Mouse (Mus musculus) heart, embryonic 10.5 days (tissue): ENCODE measurements around the gene Efcab9. TPM values are rescaled to one million over a fixed set of nuclear protein-coding genes. Genes with fewer than 3 reads are reported as not detected.

Experiments
- DNase-seq: peaks from one replicate; pipeline ENCODE4 v3.0.0-alpha.2; 2017; ENCODE audit warnings: low spot score
- H3K27ac ChIP-seq: fragments of 300-500 bp; sonication (generic); 2 replicates; pipeline ENCODE4 v1.5.1; 2016; ENCODE audit warnings: mild to moderate bottlenecking
- H3K27me3 ChIP-seq: fragments of 300-500 bp; sonication (generic); 2 replicates; pipeline ENCODE4 v1.6.1; 2016; ENCODE audit warnings: mild to moderate bottlenecking; ENCODE audit not compliant: poor library complexity, insufficient read depth, severe bottlenecking
- H3K36me3 ChIP-seq: fragments of 300-500 bp; sonication (generic); 2 replicates; pipeline ENCODE4 v1.6.1; 2016; ENCODE audit warnings: mild to moderate bottlenecking, moderate library complexity
- H3K4me1 ChIP-seq: fragments of 300-500 bp; sonication (generic); 2 replicates; pipeline ENCODE4 v1.6.1; 2016; ENCODE audit warnings: mild to moderate bottlenecking
- H3K4me3 ChIP-seq: fragments of 300-500 bp; sonication (generic); 2 replicates; pipeline ENCODE4 v1.5.1; 2016; ENCODE audit warnings: mild to moderate bottlenecking, moderate library complexity
- H3K9me3 ChIP-seq: fragments of 300-500 bp; sonication (generic); 2 replicates; pipeline ENCODE4 v1.6.1; 2016; ENCODE audit warnings: mild to moderate bottlenecking, moderate library complexity
- WGBS: fragments of 180-500 bp; shearing (Covaris S2); methylation state at CpG from one replicate; pipeline ENCODE4 v1.1.7; 2016; 5-methylcytosine and 5-hydroxymethylcytosine counted together
- polyA plus RNA-seq: library from polyadenylated mRNA; unstranded; fragments of >200 nt; fragmentation: Nextera tagmentation; extraction: Ambion mirVana; gene quantifications from 2 replicates; pipeline ENCODE4 v1.2.1, GENCODE M21; 2016

Efcab9 gene
- polyA plus RNA-seq, result 0.36 TPM in 1 of 2 replicates, not detected in the other

DNA sequence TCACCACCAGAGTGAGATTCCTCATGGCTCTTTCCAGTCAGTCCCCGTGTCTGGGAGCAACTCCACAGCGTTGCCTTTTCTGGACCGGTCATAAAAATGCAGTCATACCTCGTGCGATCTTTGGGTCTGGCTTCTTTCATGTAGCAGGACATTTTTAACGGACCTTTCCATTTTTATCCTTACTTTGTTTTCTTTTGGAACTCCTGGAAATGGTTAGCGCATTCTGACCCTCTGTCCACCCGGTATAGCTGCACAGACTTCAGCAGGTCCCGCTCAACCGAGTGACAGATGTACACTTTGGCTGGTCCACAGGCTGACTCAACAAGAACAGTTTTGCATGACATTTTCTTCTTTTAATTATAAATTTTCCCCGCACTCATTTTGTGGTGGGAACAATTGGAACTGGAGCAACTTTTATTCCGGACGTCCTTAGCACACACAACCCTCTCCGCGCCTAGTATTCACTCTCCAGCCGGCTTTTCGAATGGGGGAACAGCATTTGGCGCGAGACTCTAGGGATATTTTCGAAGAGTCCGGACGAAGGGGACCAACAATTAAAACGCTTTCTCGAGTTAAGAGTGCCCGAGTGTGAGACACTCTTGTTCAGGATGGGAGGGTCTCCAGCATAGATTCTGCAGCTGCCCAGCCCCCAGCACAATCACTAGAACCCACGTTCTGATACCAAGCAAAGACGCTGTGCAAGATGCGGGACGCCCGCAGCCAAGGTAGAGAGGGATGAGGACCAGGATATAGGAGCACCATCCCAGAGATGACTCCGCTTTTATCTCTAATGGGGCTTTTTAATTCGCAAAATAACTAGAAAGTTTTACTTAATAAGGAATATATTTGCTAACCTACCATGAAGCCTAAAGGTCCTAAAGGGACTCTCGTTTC is at the start of gene Efcab9:
Gene Efcab9, minus strand, starts transcription at position 211 of the 894 bp plus-strand sequence.
- peak; percentile 80 for DNase-seq

DNA sequence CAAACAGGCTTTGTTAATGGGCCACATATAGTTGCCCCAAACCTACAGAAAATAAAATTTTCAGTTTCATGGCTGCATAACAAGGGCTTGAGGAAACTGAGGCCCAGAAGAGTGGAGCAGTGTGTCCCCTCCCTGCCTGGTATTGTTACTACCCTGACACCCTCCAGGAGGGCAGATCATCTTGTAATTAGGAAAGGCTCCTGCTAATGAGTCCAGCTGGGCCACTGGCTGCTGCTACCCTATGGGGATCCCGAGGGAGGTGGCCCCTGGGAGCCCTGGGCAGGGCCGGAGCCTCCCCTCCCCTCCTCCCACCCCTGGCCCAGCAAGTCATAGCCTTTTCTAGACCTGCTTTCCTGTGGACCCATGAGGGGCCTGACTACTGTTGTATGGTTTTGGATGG is 49.1 kb upstream of the Efcab9 start:
- no peak overlapping the region for H3K27ac ChIP-seq
- no peak overlapping the region for H3K4me3 ChIP-seq
- no peaks in the 10 kb centered on the region for H3K9me3 ChIP-seq
- peaks cover 7% of the 10 kb centered on the region for H3K4me1 ChIP-seq
- H3K27me3 ChIP-seq, result no peaks in the 10 kb centered on the region; the same call in 1 of the 2 replicates
- no peaks in the 10 kb centered on the region for H3K36me3 ChIP-seq
- 60% methylated on average over 2 of the region's 2 CpGs for WGBS
- no peak for DNase-seq

More for the DNA sequence above, at the start of gene Efcab9:
- Histone ChIP-seq H3K4me1 (peaks cover 29% of the 10 kb centered on the region), H3K36me3 (no peaks in the 10 kb centered on the region), H3K4me3 (peak within 1 kb of the TSS; percentile 83), H3K9me3 (no peaks in the 10 kb centered on the region), H3K27ac (peak within 1 kb of the TSS; percentile 87), H3K27me3 (peaks cover 26% of the 10 kb centered on the region)
- WGBS, result 5% methylated on average over 33 of the region's 33 CpGs

DNA sequence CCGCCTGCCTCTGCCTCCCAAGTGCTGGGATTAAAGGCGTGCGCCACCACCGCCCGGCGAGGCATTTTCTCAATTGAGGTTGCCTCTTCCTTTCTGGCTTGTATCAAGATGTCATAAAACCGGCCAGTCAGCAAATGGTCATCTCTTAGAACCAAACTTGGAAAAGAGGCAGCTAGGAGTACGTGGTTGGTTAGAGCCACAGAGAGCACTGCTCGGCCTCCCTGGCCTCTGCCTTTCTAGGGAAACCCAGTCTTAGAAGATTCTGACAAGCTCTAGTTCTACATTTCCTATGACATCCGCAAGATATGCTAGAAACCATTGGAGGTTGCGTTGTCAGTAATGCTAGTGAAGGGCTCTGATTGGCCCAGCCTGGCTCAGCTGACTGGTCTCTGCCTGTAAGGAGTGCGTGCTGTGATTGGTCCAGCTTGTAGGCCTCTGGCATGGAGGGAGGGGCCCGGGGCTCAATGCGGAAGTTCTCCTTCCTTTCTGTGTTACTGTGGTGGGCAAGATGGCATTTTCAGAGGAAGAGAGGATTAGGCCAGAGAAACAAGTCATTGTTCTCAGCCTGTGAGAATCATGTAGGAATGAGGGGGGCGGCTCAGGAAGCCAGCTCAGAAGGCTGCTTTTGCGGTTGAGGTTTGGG is 48.5 kb upstream of the Efcab9 start:
- no peak overlapping the region for H3K4me3 ChIP-seq
- whole genome bisulfite sequencing, result 73% methylated on average over 16 of the region's 16 CpGs
- no peak overlapping the region for H3K27ac ChIP-seq
- no peak for DNase-seq
- H3K27me3 ChIP-seq, result no peaks in the 10 kb centered on the region; the same call in 1 of the 2 replicates
- no peaks in the 10 kb centered on the region for H3K9me3 ChIP-seq
- H3K4me1 ChIP-seq, result peaks cover 7% of the 10 kb centered on the region
- H3K36me3 ChIP-seq, result no peaks in the 10 kb centered on the region

DNA sequence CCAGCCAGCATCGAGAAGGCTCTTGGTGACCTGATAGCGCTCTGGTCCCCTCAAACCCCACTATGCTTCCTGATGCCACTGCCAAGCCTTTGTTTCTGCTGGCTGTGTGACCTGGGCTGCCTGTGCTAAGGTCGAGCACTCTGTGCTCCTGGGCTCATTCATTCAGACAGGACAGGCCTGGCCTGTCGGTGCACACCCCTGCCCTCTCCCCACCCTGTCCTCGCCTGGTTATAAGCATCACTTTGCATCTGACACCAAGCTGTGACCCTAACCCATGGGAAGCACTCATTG is 44.8 kb upstream of the Efcab9 start:
- H3K27ac ChIP-seq, result no peak overlapping the region
- no peaks in the 10 kb centered on the region; the same call in 1 of the 2 replicates for H3K4me1 ChIP-seq
- no peaks in the 10 kb centered on the region for H3K27me3 ChIP-seq
- H3K9me3 ChIP-seq, result no peaks in the 10 kb centered on the region
- H3K36me3 ChIP-seq, result no peaks in the 10 kb centered on the region
- WGBS, result 60% methylated on average over 5 of the region's 5 CpGs
- no peak overlapping the region for H3K4me3 ChIP-seq
- no peak for DNase-seq

DNA sequence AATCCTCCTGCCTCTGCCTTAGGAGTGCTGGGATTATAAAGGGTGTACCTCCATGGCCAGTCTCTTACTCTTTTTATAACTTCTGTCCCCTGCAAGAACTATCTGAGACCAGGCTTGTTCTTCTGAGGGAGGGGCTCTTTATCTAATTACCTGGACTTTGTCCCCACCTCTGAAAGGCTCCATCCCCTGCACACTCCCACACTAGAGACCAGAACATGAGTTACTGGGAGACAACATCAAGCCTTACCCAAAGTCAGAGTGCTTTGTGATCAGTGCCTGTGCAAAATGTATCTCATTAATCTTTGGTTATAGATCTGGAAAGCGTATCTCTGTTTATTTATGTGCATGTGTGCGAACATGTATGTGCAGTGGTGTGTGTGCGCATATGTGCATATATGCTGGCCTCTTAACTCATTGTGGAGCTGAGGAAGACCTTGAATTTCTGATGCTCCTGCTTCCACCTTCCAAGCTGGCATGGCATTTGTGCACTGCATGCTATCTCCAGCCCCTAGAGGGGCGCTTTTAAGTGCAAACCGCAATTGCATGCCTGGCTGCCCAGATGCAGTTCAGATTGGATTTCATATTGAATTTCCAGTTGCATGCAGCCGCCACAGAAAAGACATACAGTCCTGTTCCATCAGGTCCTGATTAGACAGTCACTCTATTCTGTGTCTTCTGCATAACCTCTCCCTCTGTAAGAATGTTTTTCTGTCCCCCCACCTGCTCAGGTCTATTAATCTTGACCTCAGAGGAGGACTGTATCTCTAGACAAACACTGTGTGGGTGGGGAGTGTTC is 44.3 kb upstream of the Efcab9 start:
- H3K9me3 ChIP-seq, result no peaks in the 10 kb centered on the region
- H3K27ac ChIP-seq, result no peak overlapping the region
- no peak overlapping the region for H3K4me3 ChIP-seq
- WGBS, result 84% methylated on average over 6 of the region's 6 CpGs
- no peaks in the 10 kb centered on the region for H3K36me3 ChIP-seq
- DNase-seq, result no peak
- no peaks in the 10 kb centered on the region; the same call in 1 of the 2 replicates for H3K4me1 ChIP-seq
- H3K27me3 ChIP-seq, result no peaks in the 10 kb centered on the region

DNA sequence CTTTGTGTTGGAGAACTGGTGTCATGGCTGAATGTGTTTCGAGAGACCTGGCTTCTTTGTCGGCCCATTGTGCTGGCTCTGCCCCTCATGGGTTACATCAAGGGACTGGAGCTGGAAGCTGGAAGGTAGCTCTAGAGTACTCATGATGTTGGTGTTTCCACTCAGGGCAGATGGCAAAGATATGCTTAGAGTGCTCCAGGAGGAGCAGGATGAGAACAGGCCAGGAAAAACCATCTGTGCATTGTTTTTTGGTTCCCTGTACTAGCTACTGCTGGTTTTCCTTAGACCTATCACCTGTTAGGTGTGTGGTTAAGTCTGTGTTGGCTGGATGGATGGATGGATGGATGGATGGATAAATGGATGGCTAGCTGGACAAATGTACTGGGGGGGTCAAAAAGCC is 41.8 kb upstream of the Efcab9 start:
- Histone ChIP-seq H3K27ac (no peak overlapping the region), H3K9me3 (no peaks in the 10 kb centered on the region), H3K36me3 (no peaks in the 10 kb centered on the region), H3K27me3 (no peaks in the 10 kb centered on the region), H3K4me1 (peaks cover 4% of the 10 kb centered on the region; the same call in 1 of the 2 replicates), H3K4me3 (no peak overlapping the region)
- DNase-seq, result no peak
- 80% methylated on average over 2 of the region's 2 CpGs for WGBS

DNA sequence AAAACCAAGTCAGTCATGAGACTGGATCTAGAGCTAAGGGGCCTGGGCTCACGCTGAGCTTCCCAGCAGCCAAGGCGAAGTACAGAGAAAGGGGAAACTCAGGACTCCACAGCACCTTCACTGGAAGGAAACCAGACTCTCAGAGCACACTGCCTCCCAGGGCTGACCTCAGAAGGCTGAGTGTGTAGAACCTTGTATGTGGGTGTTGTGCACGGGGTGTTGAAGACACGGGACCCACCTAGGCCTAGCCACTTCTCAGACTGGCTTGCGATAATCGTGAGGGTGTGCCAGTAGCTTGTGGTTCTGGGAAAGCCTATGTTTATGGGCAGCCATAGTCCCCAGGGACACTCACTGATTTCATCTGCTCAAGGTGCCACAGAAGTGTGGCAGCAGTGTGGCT is 39.2 kb upstream of the Efcab9 start:
- no peak overlapping the region for H3K27ac ChIP-seq
- H3K27me3 ChIP-seq, result no peaks in the 10 kb centered on the region
- WGBS, result 76% methylated on average over 6 of the region's 6 CpGs
- no peak for DNase-seq
- H3K9me3 ChIP-seq, result no peaks in the 10 kb centered on the region
- no peaks in the 10 kb centered on the region for H3K36me3 ChIP-seq
- H3K4me1 ChIP-seq, result peaks cover 13% of the 10 kb centered on the region
- H3K4me3 ChIP-seq, result no peak overlapping the region

DNA sequence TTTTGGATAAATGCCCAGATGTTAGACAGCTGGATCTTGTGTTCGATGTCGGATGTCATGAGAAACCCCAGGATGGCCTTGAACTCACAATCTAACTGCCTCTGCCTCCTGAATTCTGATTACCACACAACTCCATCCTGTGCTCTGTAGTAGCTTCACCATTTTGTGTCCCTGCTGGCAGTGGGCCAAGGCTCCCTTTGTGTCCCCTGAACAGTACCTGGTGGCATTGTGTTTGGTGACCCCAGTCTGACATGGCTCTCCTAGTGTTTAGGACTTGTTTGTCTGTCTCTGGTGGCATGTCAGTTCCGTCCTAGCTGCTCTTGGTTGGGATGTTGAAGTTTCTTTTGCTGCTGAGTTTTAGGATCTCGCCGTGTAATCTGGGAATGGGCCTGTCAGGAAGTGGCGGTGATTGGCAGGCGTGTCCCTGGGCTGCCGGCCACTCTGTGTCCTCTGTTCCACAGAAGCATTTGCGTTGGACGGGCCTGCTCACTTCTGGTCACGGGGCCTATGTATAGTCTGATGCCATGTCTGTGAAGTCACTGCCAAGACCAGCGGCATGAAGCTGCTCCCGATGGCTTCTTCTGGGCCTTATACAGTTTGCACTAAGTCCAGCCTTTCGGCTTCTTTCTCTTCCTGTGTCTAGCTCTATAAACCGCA is 36.9 kb upstream of the Efcab9 start:
- Histone ChIP-seq H3K4me3 (no peak overlapping the region), H3K9me3 (no peaks in the 10 kb centered on the region), H3K27me3 (no peaks in the 10 kb centered on the region), H3K27ac (no peak overlapping the region), H3K36me3 (no peaks in the 10 kb centered on the region), H3K4me1 (peaks cover 27% of the 10 kb centered on the region)
- 85% methylated on average over 15 of the region's 15 CpGs for WGBS
- DNase-seq, result no peak

DNA sequence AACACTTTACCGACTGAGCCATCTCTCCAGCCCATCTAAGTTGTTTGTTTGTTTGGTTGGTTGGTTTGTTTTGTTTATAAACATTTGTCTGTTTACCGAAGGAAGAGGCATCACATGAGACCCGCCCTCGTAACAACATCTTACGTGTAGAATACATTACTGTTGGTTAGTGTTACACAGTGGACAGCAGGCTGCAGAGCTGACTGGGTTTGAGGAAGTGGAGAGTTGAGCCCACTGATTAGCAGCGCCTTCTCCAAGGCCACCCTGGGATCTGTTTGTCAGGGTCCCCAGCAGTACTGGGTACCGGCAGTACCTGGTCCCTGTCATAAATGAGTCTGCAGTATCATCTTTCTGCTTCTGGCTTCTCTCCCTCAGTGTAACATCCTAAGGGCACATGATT is 36.2 kb upstream of the Efcab9 start:
- H3K9me3 ChIP-seq, result no peaks in the 10 kb centered on the region
- H3K4me3 ChIP-seq, result no peak overlapping the region
- 79% methylated on average over 7 of the region's 7 CpGs for whole genome bisulfite sequencing
- H3K27ac ChIP-seq, result no peak overlapping the region
- H3K27me3 ChIP-seq, result no peaks in the 10 kb centered on the region
- H3K36me3 ChIP-seq, result no peaks in the 10 kb centered on the region
- H3K4me1 ChIP-seq, result peaks cover 32% of the 10 kb centered on the region
- no peak for DNase-seq

DNA sequence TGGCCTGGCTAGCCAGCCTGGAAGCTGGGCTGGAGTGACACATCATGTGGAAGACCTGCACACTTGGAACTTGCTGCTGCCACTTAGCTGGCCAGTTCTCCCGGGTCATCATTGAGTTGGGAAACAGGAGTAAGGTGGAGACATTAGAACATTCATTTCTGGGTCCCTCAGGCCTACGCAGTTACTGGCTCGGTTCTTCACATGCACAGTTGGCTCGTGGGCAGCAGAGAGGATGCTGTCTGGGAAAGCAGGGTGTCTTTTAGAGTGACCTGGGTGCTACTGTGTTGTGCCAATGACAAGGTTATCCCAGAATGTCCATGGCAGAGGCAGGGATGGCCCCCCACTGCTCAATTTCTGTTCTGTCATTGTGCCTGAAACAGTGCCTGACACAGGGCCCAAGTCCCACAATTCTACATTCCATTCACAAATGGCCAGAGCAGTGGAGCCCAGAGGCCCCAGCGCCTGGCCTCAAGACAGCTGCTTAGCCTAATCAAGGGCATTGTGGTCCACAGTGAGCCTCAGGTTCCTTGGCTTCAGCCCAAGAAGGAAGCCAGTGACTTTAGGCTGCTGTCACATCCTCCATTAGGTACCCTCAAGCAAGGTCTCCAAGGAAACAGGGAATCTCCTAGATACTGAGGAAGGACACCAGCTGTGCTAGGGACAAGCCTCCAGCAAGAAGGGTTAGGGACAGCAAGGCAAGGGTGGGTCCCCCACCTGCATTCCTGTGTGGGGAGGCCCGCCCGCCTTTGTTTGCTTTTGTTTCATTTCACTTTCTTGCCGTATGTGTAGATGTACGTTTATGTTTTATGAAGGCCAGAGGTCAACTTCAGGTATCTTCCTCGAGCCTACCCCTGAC is 35.3 kb upstream of the Efcab9 start:
- no peaks in the 10 kb centered on the region for H3K27me3 ChIP-seq
- no peaks in the 10 kb centered on the region for H3K9me3 ChIP-seq
- H3K27ac ChIP-seq, result 0 out of 2 replicates have a peak overlapping the region, but pooled peaks have one; percentile 3
- H3K36me3 ChIP-seq, result no peaks in the 10 kb centered on the region
- DNase-seq, result no peak
- 82% methylated on average over 10 of the region's 10 CpGs for WGBS
- no peak overlapping the region for H3K4me3 ChIP-seq
- H3K4me1 ChIP-seq, result peaks cover 32% of the 10 kb centered on the region

DNA sequence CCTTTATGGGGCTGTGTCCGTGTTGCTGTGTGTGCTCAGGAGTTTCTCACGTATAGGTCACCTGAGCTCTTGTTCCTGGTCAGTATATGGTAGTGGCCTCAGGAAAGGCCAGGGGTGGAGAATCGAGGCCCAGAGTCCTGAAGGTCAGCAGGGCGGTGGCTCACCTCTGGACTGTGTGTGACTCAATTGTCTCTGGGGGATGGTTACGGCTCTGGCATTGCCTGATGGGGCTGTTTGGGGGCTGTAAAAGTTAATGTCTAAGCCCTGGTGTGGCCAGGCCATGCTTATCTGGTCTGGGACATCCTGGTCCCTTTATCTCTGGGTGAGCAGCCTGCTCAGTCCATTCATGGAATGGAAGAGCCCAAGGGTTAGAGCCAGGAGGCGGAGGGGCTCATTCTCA is 34.3 kb upstream of the Efcab9 start:
- H3K4me3 ChIP-seq, result no peak overlapping the region
- no peak for DNase-seq
- no peaks in the 10 kb centered on the region for H3K36me3 ChIP-seq
- H3K4me1 ChIP-seq, result peaks cover 37% of the 10 kb centered on the region
- WGBS, result 73% methylated on average over 6 of the region's 6 CpGs
- no peaks in the 10 kb centered on the region for H3K9me3 ChIP-seq
- H3K27me3 ChIP-seq, result no peaks in the 10 kb centered on the region
- H3K27ac ChIP-seq, result no peak overlapping the region

DNA sequence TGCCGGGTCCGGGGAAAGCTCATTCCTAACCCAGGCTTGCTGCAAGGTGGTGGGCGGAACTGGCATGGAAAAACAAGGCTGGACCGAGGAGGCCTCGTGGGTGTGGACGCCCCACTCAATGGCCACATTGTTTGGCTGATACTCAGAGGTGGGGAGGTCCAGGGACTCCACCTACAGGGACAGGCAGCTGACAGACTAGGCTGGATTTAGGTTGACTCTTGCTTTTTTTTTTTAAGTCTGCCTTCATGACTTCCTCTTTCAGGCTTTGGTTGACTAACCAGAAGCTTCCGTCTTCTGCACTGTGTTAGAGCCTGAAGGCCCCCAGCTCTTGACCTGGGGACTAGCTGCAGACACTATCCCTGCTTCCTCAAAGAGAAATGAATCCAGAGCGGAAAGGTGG is 33.2 kb upstream of the Efcab9 start:
- Histone ChIP-seq H3K27ac (peak overlapping the region; percentile 19; the same call in 1 of the 2 replicates), H3K36me3 (no peaks in the 10 kb centered on the region), H3K27me3 (no peaks in the 10 kb centered on the region), H3K4me3 (no peak overlapping the region), H3K9me3 (no peaks in the 10 kb centered on the region), H3K4me1 (peaks cover 37% of the 10 kb centered on the region)
- DNase-seq, result no peak
- WGBS, result 60% methylated on average over 8 of the region's 8 CpGs
